Mouse (Mus musculus) stomach, embryonic 16.5 days (tissue): ENCODE data around the gene Synj2. TPM values are rescaled to one million over a fixed set of nuclear protein-coding genes. Genes with fewer than 3 reads are reported as not detected.
A peak's percentile ranks its signal among the peaks of the same experiment; 100 is the strongest.

Source experiments
- ATAC-seq: fragments of 200-750 bp; cut with Nextera tagmentation; 2 replicates; pipeline ENCODE4 v1.8.0; 2017; ENCODE audit warnings: moderate number of reproducible peaks, moderate TSS enrichment; ENCODE audit not compliant: insufficient read depth, low FRiP score
- H3K27ac ChIP-seq: fragments of 300-500 bp; sonication (generic); 2 replicates; pipeline ENCODE4 v1.5.1; 2014; ENCODE audit warnings: low read length
- H3K27me3 ChIP-seq: fragments of 300-500 bp; sonication (generic); 2 replicates; pipeline ENCODE4 v1.6.1; 2014; ENCODE audit warnings: low read length, control low read depth, mixed read lengths; ENCODE audit not compliant: control insufficient read depth, insufficient read depth
- H3K36me3 ChIP-seq: fragments of 300-500 bp; sonication (generic); 2 replicates; pipeline ENCODE4 v1.6.1; 2014; ENCODE audit warnings: low read length; ENCODE audit not compliant: control insufficient read depth, insufficient read depth
- H3K4me1 ChIP-seq: fragments of 300-500 bp; sonication (generic); 2 replicates; pipeline ENCODE4 v1.6.1; 2014; ENCODE audit warnings: low read length, control low read depth, mixed read lengths; ENCODE audit not compliant: control insufficient read depth, insufficient read depth
- H3K4me2 ChIP-seq: fragments of 300-500 bp; sonication (generic); 2 replicates; pipeline ENCODE4 v1.6.1; 2014; ENCODE audit warnings: low read depth, low read length, mixed read lengths
- H3K4me3 ChIP-seq: fragments of 300-500 bp; sonication (generic); replicated peaks from 2 replicates; pipeline ENCODE4 v1.5.1; 2014; ENCODE audit warnings: mild to moderate bottlenecking, low read length
- H3K9ac ChIP-seq: fragments of 300-500 bp; sonication (generic); 2 replicates; pipeline ENCODE4 v1.6.1; 2014; ENCODE audit warnings: low read length
- H3K9me3 ChIP-seq: fragments of 300-500 bp; sonication (generic); replicated peaks from 2 replicates; pipeline ENCODE4 v1.6.1; 2016; ENCODE audit warnings: low read length, control low read depth; ENCODE audit not compliant: control insufficient read depth
- WGBS: fragments of 180-500 bp; shearing (Covaris S2); extraction: QIAGEN DNeasy Blood & Tissue Kit; methylation state at CpG from one replicate; pipeline ENCODE4 v1.1.7; 2014; 5-methylcytosine and 5-hydroxymethylcytosine counted together
- polyA plus RNA-seq: library from polyadenylated mRNA; unstranded; fragments of >200 nt; fragmentation: Nextera tagmentation; extraction: Ambion mirVana; gene quantifications from 2 replicates; pipeline ENCODE4 v1.2.1, GENCODE M21; 2015

The Synj2 gene
- polyA plus RNA-seq, 1 experiment from 2014 or later = 6.7 TPM

GRCm38 (mm10) chr17:5901381-5901780 lies 39.7 kb upstream of the Synj2 start:
- Histone ChIP-seq H3K36me3 (peaks cover 7% of the 10 kb centered on the region; the same call in 1 of the 2 replicates), H3K4me3 (no peak overlapping the region), H3K4me2 (no peak overlapping the region), H3K9ac (no peak overlapping the region), H3K9me3 (no peaks in the 10 kb centered on the region), H3K27me3 (no peaks in the 10 kb centered on the region), H3K27ac (no peak overlapping the region), H3K4me1 (peaks cover 7% of the 10 kb centered on the region)
- 73% methylated on average over 5 of the region's 5 CpGs for whole genome bisulfite sequencing
- ATAC-seq = no peak

DNA sequence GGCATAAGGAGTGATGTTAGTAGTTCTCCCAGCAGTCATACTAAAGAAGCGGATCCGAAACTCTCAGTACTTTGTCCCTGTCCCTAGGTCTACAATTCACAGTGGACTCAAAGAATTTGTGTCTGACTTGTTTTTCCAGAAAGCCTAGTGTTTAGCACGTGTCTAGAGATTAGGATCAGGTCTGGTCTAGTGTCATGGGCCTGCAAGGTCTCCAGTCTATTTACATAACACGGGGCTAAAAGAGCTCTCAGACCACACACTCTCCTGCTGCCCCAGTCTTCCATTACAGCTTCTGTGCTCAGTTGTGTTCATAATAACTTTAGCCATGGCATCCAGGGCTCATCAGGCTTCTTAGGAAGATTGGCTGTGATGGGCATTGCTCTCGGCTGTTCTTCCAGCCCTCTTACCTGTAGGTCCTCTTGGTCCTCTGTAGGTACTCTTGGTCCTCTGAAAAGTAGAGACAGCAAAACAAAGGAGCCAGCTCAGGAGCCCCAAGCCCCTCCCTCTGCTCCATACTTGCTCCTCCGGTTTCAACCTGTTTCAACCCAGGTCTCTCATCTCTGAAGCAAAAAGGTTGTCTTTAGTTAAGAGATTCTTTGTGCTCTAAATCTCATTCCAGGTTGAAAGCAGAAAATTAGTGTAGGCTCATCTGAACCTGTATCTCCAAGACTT lies 37.3 kb upstream of the Synj2 start:
- H3K4me3 ChIP-seq = no peak overlapping the region
- 47% methylated on average over 6 of the region's 6 CpGs for WGBS
- peak overlapping the region; percentile 76 for H3K27ac ChIP-seq
- peaks cover 7% of the 10 kb centered on the region for H3K4me1 ChIP-seq
- H3K36me3 ChIP-seq = peaks cover 11% of the 10 kb centered on the region
- no peaks in the 10 kb centered on the region for H3K9me3 ChIP-seq
- 0 out of 2 replicates have a peak overlapping the region, but pooled peaks have one; percentile 16 for H3K4me2 ChIP-seq
- no peaks in the 10 kb centered on the region for H3K27me3 ChIP-seq
- 0 out of 2 replicates have a peak, but pooled peaks have one; percentile 71 for ATAC-seq
- H3K9ac ChIP-seq = no peak overlapping the region

GRCm38 (mm10) chr17:5909681-5910080 lies 31.4 kb upstream of the Synj2 start:
- Histone ChIP-seq H3K4me2 (no peak overlapping the region), H3K36me3 (peaks cover 7% of the 10 kb centered on the region; the same call in 1 of the 2 replicates), H3K9me3 (no peaks in the 10 kb centered on the region), H3K27ac (no peak overlapping the region), H3K4me1 (no peaks in the 10 kb centered on the region), H3K27me3 (no peaks in the 10 kb centered on the region), H3K4me3 (no peak overlapping the region), H3K9ac (no peak overlapping the region)
- 90% methylated on average over 4 of the region's 4 CpGs for WGBS
- ATAC-seq = no peak

DNA sequence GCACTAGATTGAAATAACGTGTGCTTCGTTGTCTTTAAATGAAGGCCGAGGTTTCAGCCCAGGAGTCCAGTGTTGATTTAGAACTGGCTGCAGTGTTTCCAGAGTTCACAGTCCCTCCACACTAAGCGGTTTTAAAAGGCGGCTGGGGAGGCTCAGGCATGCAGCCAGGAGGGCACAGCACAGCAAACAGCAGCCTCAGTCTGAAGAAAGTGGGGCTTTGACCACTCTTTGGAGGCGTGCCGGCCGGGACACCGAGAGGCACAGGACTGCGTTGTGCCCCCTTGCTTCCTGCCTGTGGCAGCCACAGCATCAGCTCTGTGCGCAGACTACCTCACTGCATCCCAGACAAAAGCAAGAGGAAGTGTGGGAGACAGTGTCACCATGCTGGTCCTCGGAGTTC lies 29.5 kb upstream of the Synj2 start:
- no peak overlapping the region for H3K27ac ChIP-seq
- peaks cover 12% of the 10 kb centered on the region for H3K36me3 ChIP-seq
- ATAC-seq = 0 out of 2 replicates have a peak, but pooled peaks have one; percentile 21
- no peak overlapping the region for H3K4me3 ChIP-seq
- H3K27me3 ChIP-seq = no peaks in the 10 kb centered on the region
- H3K4me2 ChIP-seq = no peak overlapping the region
- no peaks in the 10 kb centered on the region for H3K4me1 ChIP-seq
- H3K9ac ChIP-seq = no peak overlapping the region
- no peaks in the 10 kb centered on the region for H3K9me3 ChIP-seq
- WGBS = 64% methylated on average over 12 of the region's 12 CpGs

- no peaks in the 10 kb centered on the region for H3K9me3 ChIP-seq
- no peak overlapping the region for H3K27ac ChIP-seq
- WGBS = 66% methylated on average over 4 of the region's 4 CpGs
- H3K4me1 ChIP-seq = no peaks in the 10 kb centered on the region
- H3K36me3 ChIP-seq = peaks cover 12% of the 10 kb centered on the region
- no peak overlapping the region for H3K9ac ChIP-seq
- H3K4me3 ChIP-seq = no peak overlapping the region
- no peaks in the 10 kb centered on the region for H3K27me3 ChIP-seq
- no peak for ATAC-seq
- no peak overlapping the region for H3K4me2 ChIP-seq
These were observed 28.3 kb upstream of the Synj2 start for GRCm38 (mm10) chr17:5912797-5913196.

DNA sequence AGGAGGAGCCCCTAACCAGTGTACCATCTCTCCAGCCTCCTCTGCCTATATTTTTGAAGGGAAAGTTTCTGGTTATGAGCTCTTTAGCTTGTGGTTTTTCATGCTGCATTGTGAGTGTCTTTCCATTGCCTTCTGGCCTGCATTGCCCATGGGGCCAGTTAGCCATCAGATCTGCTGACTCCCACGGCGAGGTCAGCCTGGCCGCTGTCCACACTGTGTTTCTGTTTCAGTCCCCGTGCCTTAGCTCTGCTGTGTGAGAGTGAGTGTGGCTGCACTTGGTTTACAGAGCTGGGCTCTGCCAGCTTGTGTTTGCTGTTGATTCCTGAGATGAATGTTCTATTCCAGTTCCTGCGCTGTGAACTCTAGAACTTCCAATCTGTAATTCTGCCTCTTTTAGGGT lies 26.9 kb upstream of the Synj2 start:
- 72% methylated on average over 5 of the region's 5 CpGs for WGBS
- no peak overlapping the region for H3K4me2 ChIP-seq
- no peaks in the 10 kb centered on the region for H3K4me1 ChIP-seq
- no peak overlapping the region for H3K27ac ChIP-seq
- no peaks in the 10 kb centered on the region for H3K9me3 ChIP-seq
- H3K27me3 ChIP-seq = no peaks in the 10 kb centered on the region
- H3K36me3 ChIP-seq = peaks cover 11% of the 10 kb centered on the region; the same call in 1 of the 2 replicates
- H3K9ac ChIP-seq = no peak overlapping the region
- ATAC-seq = no peak
- H3K4me3 ChIP-seq = no peak overlapping the region

DNA sequence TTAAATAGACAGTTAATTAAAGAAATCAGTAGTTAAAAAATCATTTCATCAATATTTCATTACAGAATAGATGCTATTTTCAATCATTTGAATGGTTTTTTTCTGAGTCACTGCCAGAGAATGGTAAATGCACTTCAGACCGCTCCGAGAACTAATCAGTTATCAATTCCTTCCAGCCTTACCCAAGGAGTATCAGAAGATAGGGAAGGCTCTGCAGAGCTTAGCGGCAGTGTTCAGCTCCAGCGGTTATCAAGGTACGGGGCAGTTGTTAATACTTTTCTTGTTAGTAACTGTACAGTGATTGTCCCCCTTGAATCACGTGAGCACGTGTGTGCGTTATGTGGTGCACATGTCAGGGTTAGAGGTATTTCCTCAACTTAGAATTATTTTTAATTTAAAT lies 19.1 kb upstream of the Synj2 start:
- no peak overlapping the region for H3K27ac ChIP-seq
- H3K4me2 ChIP-seq = no peak overlapping the region
- no peaks in the 10 kb centered on the region for H3K4me1 ChIP-seq
- no peak overlapping the region for H3K9ac ChIP-seq
- no peak for ATAC-seq
- H3K4me3 ChIP-seq = no peak overlapping the region
- H3K36me3 ChIP-seq = peaks cover 4% of the 10 kb centered on the region; the same call in 1 of the 2 replicates
- no peaks in the 10 kb centered on the region for H3K27me3 ChIP-seq
- H3K9me3 ChIP-seq = no peaks in the 10 kb centered on the region
- WGBS = 93% methylated on average over 8 of the region's 8 CpGs

DNA sequence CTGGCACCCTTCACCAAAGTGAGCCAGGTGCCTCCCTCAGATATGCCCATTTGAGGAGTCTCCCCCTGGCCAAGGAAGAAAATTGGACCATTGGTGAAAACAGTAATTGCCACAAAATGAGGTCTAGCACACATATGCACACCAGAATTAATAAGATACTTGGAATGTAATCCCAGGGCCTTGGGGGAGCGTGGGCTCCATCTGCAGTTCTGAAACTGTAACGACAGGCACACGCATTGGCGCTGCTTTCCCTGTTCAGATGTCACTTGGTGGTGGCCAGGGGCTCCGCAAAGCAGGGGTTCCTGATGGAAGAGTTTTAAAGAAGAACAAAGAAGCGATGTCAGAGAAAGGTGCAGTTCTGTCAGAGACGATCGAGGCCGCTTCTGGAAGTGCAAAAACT lies 17.8 kb upstream of the Synj2 start:
- peaks cover 4% of the 10 kb centered on the region; the same call in 1 of the 2 replicates for H3K36me3 ChIP-seq
- no peak overlapping the region for H3K4me3 ChIP-seq
- no peak overlapping the region for H3K4me2 ChIP-seq
- H3K27ac ChIP-seq = no peak overlapping the region
- no peaks in the 10 kb centered on the region for H3K4me1 ChIP-seq
- no peak overlapping the region for H3K9ac ChIP-seq
- H3K27me3 ChIP-seq = no peaks in the 10 kb centered on the region
- H3K9me3 ChIP-seq = no peaks in the 10 kb centered on the region
- ATAC-seq = no peak
- WGBS = 77% methylated on average over 9 of the region's 9 CpGs

DNA sequence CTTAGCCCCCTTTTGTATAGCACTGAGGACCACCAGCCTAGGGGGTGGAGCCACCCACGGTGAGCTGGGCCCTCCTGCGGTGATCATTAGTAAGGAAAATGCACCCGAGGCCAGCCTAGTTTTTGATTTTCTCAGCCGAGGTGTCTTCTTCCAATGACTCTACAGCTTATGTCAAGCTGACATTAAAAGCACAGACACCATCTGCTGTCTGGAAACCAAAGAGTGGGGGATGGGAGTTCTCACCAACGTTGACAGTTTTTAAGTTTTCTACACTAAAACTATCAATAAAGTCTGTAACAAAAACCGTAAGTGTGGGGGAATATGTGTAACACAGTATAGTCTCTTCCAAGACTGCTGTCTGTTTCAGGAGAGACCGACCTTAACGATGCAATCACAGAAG lies 16.8 kb upstream of the Synj2 start:
- H3K9me3 ChIP-seq = no peaks in the 10 kb centered on the region
- H3K9ac ChIP-seq = no peak overlapping the region
- H3K36me3 ChIP-seq = no peaks in the 10 kb centered on the region; the same call in 1 of the 2 replicates
- H3K27ac ChIP-seq = no peak overlapping the region
- no peak overlapping the region for H3K4me3 ChIP-seq
- no peak overlapping the region for H3K4me2 ChIP-seq
- no peaks in the 10 kb centered on the region for H3K27me3 ChIP-seq
- WGBS = 77% methylated on average over 8 of the region's 8 CpGs
- ATAC-seq = no peak
- H3K4me1 ChIP-seq = no peaks in the 10 kb centered on the region
